Mouse (Mus musculus) cerebellum, adult 2 months (tissue): Measurements from ENCODE around the gene Ndufs8.

ENCODE experiments used
- CTCF ChIP-seq: fragments of 200-500 bp; IDR thresholded peaks from 2 replicates; pipeline ENCODE4 v1.5.1; 2011; ENCODE audit warnings: low read depth, mild to moderate bottlenecking, control low read depth, low read length, moderate library complexity, borderline replicate concordance; ENCODE audit not compliant: insufficient read depth
- POLR2A ChIP-seq: fragments of 200-500 bp; IDR thresholded peaks from 2 replicates; pipeline ENCODE4 v1.6.1; 2011; ENCODE audit warnings: low read length, control low read depth, borderline replicate concordance; ENCODE audit not compliant: insufficient read depth

- TF ChIP-seq POLR2A (no peak), CTCF (no peak)
Observed at GRCm38 (mm10) chr19:3872373-3872772, 40.2 kb downstream of the Ndufs8 start.
